Mouse (Mus musculus) heart, postnatal 0 days (tissue): ENCODE results near the gene Shisa5. TPM values are rescaled to one million over a fixed set of nuclear protein-coding genes. Genes with fewer than 3 reads are reported as not detected.

ENCODE experiments used
- ATAC-seq: fragments of 200-750 bp; cut with Nextera tagmentation; 2 replicates; pipeline ENCODE4 v1.8.0; 2017; ENCODE audit warnings: low read depth, moderate number of reproducible peaks, moderate library complexity; ENCODE audit not compliant: insufficient read depth
- DNase-seq: peaks from one replicate; pipeline ENCODE4 v3.0.0-alpha.2; 2016; ENCODE audit warnings: low spot score
- H3K27ac ChIP-seq: fragments of 300-500 bp; sonication (generic); 2 replicates; pipeline ENCODE4 v1.5.1; 2014; ENCODE audit warnings: low read depth, mild to moderate bottlenecking
- H3K27me3 ChIP-seq: fragments of 300-500 bp; sonication (generic); 2 replicates; pipeline ENCODE4 v1.6.1; 2014; ENCODE audit warnings: low read length, mixed read lengths; ENCODE audit not compliant: control insufficient read depth, insufficient read depth
- H3K36me3 ChIP-seq: fragments of 300-500 bp; sonication (generic); replicated peaks from 2 replicates; pipeline ENCODE4 v1.6.1; 2014; ENCODE audit warnings: low read length, mixed read lengths; ENCODE audit not compliant: control insufficient read depth, insufficient read depth
- H3K4me1 ChIP-seq: fragments of 300-500 bp; sonication (generic); 2 replicates; pipeline ENCODE4 v1.6.1; 2014; ENCODE audit warnings: antibody characterized with exemption; ENCODE audit not compliant: control insufficient read depth, insufficient read depth
- H3K4me2 ChIP-seq: fragments of 300-500 bp; sonication (generic); 2 replicates; pipeline ENCODE4 v1.6.1; 2014; ENCODE audit warnings: low read depth, mild to moderate bottlenecking, low read length, moderate library complexity
- H3K4me3 ChIP-seq: fragments of 300-500 bp; sonication (generic); 2 replicates; pipeline ENCODE4 v1.5.1; 2014; ENCODE audit warnings: low read depth, low read length
- H3K9ac ChIP-seq: fragments of 300-500 bp; sonication (generic); replicated peaks from 2 replicates; pipeline ENCODE4 v1.6.1; 2014; ENCODE audit warnings: low read depth, low read length, mixed read lengths
- H3K9me3 ChIP-seq: fragments of 300-500 bp; sonication (generic); replicated peaks from 2 replicates; pipeline ENCODE4 v1.6.1; 2016; ENCODE audit warnings: low read length; ENCODE audit not compliant: control insufficient read depth
- CTCF ChIP-seq: IDR thresholded peaks from 2 replicates; pipeline ENCODE4 v1.5.1; 2016; ENCODE audit warnings: antibody characterized with exemption, control low read depth, low read depth
- EP300 ChIP-seq: IDR thresholded peaks from 2 replicates; pipeline ENCODE4 v1.6.1; 2016; ENCODE audit warnings: antibody characterized with exemption, low read depth
- WGBS: fragments of 180-500 bp; shearing (Covaris S2); extraction: QIAGEN DNeasy Blood & Tissue Kit; methylation state at CpG from one replicate; pipeline ENCODE4 v1.1.7; 2014; 5-methylcytosine and 5-hydroxymethylcytosine counted together
- polyA plus RNA-seq: library from polyadenylated mRNA; unstranded; fragments of >200 nt; fragmentation: Nextera tagmentation; extraction: Ambion mirVana; gene quantifications from 2 replicates; pipeline ENCODE4 v1.2.1, GENCODE M21; 2015
- total RNA-seq: library from RNA; depleted of rRNA; stranded (reverse); fragments of >200 nt; gene quantifications from 2 replicates; pipeline ENCODE4 v1.2.3, GENCODE M21; 2014; ENCODE audit warnings: low replicate concordance

Shisa5 gene
- total and polyA plus RNA-seq, 2 experiments from 2014 or later, result 51.8 to 102 TPM

DNA sequence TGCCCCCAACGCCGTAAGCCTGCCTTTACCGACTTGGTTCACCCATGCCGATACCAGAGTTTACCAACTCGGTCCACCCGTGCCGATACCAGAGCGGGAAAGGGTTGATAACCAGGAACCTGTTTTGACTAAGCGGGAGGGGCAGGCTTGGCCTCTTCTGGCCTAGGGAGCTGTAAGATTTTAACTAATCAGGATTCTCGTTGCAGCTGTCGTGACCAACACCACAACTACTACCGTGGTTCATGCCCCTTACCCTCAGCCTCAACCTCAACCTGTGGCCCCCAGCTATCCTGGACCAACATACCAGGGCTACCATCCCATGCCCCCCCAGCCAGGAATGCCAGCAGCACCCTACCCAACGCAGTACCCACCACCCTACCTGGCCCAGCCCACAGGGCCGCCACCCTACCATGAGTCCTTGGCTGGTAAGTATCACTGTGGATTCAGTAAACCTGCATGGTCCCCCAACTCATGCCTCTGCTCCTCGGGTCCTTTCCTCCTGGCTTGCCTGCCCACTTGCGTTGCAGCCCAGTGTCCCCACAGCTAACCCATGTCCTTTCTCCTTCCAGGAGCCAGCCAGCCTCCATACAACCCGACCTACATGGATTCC is 17.8 kb downstream of the Shisa5 start:
- no peak for DNase-seq

DNA sequence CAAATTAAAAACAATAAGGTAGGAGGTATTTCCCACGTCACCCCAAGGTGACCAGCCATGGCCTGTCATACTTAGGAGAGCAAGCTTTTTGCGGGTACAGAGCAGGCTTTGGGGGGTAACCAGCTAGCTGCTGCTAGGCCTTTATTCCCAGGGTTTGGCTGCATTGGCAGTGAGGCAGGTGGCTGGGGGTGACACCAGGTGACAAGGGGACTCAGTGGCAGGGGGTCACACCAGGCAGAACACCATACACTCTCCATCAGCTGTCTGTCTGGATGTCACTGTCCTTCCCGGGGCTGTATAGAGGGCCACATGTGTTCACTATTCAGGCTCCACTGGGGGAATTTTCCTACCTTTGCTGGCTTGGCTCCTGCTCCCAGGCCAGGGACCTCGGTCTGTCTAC is 18.6 kb downstream of the Shisa5 start:
- 74% methylated on average over 4 of the region's 4 CpGs for WGBS
- Histone ChIP-seq H3K9ac (no peak overlapping the region), H3K4me1 (0 out of 2 replicates have a peak, but pooled peaks cover 16% of the 10 kb centered on the region), H3K36me3 (peaks cover 37% of the 10 kb centered on the region), H3K4me2 (no peak overlapping the region), H3K9me3 (no peaks in the 10 kb centered on the region), H3K27me3 (no peaks in the 10 kb centered on the region), H3K27ac (no peak overlapping the region), H3K4me3 (no peak overlapping the region)
- DNase-seq (no peak), ATAC-seq (no peak)
- no peak for TF ChIP-seq CTCF
- no peak for TF ChIP-seq EP300

More for the DNA sequence above, 17.8 kb downstream of the Shisa5 start:
- Histone ChIP-seq H3K27ac (no peak overlapping the region), H3K9ac (no peak overlapping the region), H3K27me3 (no peaks in the 10 kb centered on the region), H3K4me2 (no peak overlapping the region), H3K9me3 (no peaks in the 10 kb centered on the region), H3K4me1 (0 out of 2 replicates have a peak, but pooled peaks cover 16% of the 10 kb centered on the region), H3K36me3 (peaks cover 41% of the 10 kb centered on the region), H3K4me3 (no peak overlapping the region)
- TF ChIP-seq EP300 (no peak), CTCF (no peak)
- no peak for ATAC-seq
- 90% methylated on average over 17 of the region's 17 CpGs for WGBS

DNA sequence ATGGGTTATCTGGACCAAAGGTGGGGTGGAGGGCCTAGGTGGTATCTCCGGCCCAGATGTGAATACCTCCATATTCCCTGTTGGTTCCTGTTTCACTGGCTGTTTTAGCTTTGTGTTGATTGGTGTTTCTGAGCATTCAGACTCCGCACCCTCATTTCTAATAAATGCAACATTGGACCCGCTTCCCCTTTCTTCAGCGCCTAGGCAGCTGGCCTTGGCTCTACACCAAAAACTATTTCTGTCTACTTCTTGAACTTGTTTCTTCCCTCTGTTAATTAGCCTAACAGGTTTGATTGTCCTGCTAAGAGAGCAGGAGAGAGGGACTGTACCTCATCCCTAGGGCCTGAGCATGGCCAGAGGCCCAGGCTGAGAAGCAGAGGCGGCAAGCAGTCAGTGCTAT is 19.2 kb downstream of the Shisa5 start:
- Histone ChIP-seq H3K36me3 (peaks cover 35% of the 10 kb centered on the region), H3K27ac (no peak overlapping the region), H3K4me2 (no peak overlapping the region), H3K4me3 (no peak overlapping the region), H3K9ac (no peak overlapping the region; the same call in 1 of the 2 replicates), H3K9me3 (no peaks in the 10 kb centered on the region), H3K4me1 (0 out of 2 replicates have a peak, but pooled peaks cover 16% of the 10 kb centered on the region), H3K27me3 (no peaks in the 10 kb centered on the region)
- 85% methylated on average over 5 of the region's 5 CpGs for WGBS
- DNase-seq (no peak), ATAC-seq (no peak)
- no peak for TF ChIP-seq CTCF
- TF ChIP-seq EP300, result no peak

DNA sequence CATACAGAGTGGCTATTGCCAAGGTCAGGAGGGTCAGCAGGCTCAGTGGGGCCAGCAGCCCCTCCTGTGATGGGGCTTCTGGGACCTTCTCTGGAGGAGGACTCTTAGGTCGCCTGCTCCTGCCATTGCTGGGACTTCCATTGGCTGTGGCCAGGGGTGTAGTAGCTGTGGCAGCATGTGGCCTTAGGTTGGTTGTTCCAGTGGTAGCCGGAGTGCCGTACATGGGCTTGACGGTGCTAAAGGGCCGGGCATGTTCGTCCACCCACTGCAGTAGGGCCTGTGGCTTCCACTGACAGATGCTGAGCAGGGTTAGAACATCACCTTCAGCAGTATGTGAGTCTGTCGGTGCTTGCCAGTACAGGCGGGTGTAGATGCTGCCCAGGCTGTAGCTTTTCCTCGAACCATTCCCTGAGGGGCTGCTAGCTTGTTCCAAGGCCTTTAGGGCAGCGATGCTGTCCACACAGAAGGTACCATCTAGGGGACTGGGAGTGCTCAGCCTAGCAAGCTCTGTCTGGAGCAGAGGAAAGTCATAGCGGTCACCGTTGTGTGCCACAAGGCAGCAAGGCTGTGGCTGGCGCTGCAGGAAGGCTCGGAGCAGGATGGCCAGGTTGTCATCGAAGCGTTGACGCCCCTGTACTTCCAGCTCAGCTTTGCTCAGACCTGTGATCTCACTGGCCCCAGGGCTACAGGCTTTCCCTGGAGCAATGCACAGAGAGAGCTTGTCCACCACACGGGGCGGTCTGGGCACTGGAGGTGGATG is 19.8 kb downstream of the Shisa5 start:
- peak overlapping the region; percentile 59 for H3K4me2 ChIP-seq
- TF ChIP-seq CTCF (no peak), EP300 (no peak)
- ATAC-seq, result no peak
- DNase-seq, result no peak
- 0 out of 2 replicates have a peak, but pooled peaks cover 16% of the 10 kb centered on the region for H3K4me1 ChIP-seq
- H3K27me3 ChIP-seq, result no peaks in the 10 kb centered on the region
- peak overlapping the region; percentile 54 for H3K9ac ChIP-seq
- H3K36me3 ChIP-seq, result peaks cover 40% of the 10 kb centered on the region
- peak overlapping the region; percentile 84 for H3K27ac ChIP-seq
- no peaks in the 10 kb centered on the region for H3K9me3 ChIP-seq
- WGBS, result 88% methylated on average over 19 of the region's 19 CpGs
- H3K4me3 ChIP-seq, result peak overlapping the region; percentile 39

DNA sequence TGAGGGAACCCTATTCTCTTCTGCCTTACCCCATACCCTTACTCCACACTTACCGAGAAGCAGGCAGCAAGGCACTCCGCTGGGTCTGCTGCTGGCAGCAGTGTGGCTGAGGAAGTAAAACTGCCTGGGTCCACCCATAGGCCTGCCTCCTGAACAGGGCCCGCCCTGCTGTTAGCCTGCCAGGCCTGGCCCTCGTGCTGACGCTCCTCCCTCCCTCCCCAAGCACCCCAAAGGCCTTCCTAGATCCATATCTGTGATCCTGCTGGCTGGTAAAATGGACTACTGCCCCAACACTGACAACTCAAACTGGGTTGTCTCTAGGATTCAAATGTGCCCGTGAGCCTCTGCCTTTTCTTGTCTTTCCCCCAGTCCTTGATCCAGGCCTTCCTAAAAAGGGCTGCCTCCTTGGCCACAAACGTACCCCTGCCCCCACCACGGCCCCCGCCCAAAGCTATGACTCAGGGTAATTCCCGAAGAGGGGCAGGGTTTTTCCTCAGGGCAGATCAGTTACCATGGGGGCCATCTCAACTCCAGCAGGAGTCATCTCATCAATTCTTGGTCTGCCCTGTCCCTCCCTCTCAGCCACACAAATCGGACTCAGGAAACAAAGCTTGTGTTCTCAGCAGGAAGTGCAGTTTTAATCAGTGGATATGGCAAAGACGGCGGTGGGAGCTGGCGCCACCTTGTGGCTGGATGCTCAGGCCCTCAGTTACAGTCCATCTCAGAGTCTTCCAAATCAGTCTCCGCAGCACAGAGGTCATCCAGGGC is 21.0 kb downstream of the Shisa5 start, which contains the start of gene Trex1:
Gene Trex1, minus strand, starts transcription at position 599 of the 768 bp plus-strand sequence.
- peak; percentile 87 for DNase-seq
- WGBS, result 8% methylated on average over 15 of the region's 15 CpGs
- Histone ChIP-seq H3K36me3 (peaks cover 51% of the 10 kb centered on the region), H3K4me1 (0 out of 2 replicates have a peak, but pooled peaks cover 16% of the 10 kb centered on the region), H3K27ac (peak within 1 kb of the TSS; percentile 84), H3K4me2 (peak within 1 kb of the TSS; percentile 59), H3K9ac (peak within 1 kb of the TSS; percentile 54), H3K9me3 (no peaks in the 10 kb centered on the region), H3K4me3 (peak within 1 kb of the TSS; percentile 39), H3K27me3 (no peaks in the 10 kb centered on the region)
- TF ChIP-seq EP300 (peak; percentile 60; the same call in 1 of the 2 replicates), CTCF (peak; percentile 97)
- peak; percentile 88 for ATAC-seq
